Mouse (Mus musculus) megakaryocyte, embryonic 14.5 days (primary cell): ENCODE measurements around the gene Adgrl3.

Experiments
- FLI1 ChIP-seq: IDR thresholded peaks from 2 replicates; pipeline ENCODE4 v1.6.1; 2012; ENCODE audit warnings: low read length, inconsistent platforms, mixed read lengths
- GATA1 ChIP-seq: IDR thresholded peaks from 3 replicates; pipeline ENCODE4 v1.6.1; 2012; ENCODE audit warnings: mixed read lengths, low read length, inconsistent platforms, borderline replicate concordance

DNA sequence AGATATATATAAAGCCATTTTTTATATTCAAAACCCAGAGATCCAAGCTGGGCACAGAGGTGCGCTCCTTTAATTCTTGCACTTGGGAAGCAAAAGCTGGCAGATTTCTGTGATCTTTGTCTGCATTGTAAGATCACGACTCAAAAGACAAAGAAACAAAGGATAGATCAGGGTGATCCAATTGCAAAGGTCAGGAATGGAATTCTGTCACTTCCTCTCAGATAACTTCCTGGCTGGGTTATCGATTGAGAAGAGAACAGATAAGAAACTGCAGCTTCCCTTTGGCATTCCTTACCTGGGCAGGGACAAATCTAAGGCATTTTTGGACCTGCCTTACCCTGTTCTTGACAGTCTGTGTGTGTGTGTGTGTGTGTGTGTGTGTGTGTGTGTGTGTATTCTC is 571.5 kb downstream of the Adgrl3 start:
- no peak for TF ChIP-seq GATA1
- no peak for TF ChIP-seq FLI1
